Mouse (Mus musculus): ENCODE measurements around the gene Sh3rf3.

DNA sequence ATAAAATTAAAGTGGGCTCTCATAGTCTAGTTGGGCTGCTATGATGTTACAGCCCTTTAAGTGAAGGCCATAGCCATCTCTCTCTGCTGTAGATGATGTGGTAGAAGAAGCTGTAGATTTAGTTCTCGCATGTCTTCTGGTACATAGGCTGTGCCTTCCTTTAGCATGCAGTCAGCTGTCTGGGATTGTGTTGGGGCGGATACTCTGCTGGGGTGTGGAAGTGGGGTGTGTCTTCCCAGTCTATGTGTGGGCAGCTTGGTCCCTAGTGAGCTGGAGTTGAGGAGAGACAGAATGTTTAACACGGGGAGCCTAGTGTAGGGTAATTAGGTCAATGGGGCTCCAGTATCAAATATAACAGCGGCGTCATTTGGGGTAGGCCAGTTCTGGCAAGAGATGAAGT lies 82.3 kb downstream of the Sh3rf3 start:
- TF ChIP-seq POLR2A (IDR thresholded peaks at IDR 0.05; ENCODE audit: low read depth, low read length) (no peak), CTCF (IDR thresholded peaks at IDR 0.05; ENCODE audit: extremely low read depth, insufficient read length, insufficient replicate concordance, low read depth, low read length) (no peak)

All from small intestine, adult 2 months (tissue).